Mouse (Mus musculus) Patski (cell line): ENCODE results near the gene Dnaaf2. TPM values are rescaled to one million over a fixed set of nuclear protein-coding genes. Genes with fewer than 3 reads are reported as not detected.
A peak's percentile ranks its signal among the peaks of the same experiment; 100 is the strongest.

ENCODE experiments used
- ATAC-seq: fragments of 100-300 bp; one replicate; pipeline ENCODE4 v1.8.0; 2021
- CTCF ChIA-PET: fragments of 350-600 bp; sonication (Branson Sonifier 250); formaldehyde crosslinking; loops from one replicate; lab custom pipeline; 2022; ENCODE audit warnings: inconsistent platforms; lab: Charles Lee
- POLR2A ChIA-PET: fragments of 350-600 bp; sonication (Branson Sonifier 250); formaldehyde crosslinking; loops from one replicate; lab custom pipeline; 2022; ENCODE audit warnings: antibody characterized with exemption, inconsistent platforms; lab: Charles Lee
- DNase-seq: peaks from one replicate; pipeline ENCODE4 v3.0.0-alpha.2; 2011; ENCODE audit warnings: low read depth, low spot score
- H3K27me3 ChIP-seq: fragments of 371-371 bp; one replicate; pipeline ENCODE4 v1.5.1; 2021
- CTCF ChIP-seq: fragments of 100-300 bp; IDR thresholded peaks from one replicate; pipeline ENCODE4 v1.5.1; 2021
- in situ Hi-C: fragments of 300-500 bp; cut with MboI; formaldehyde crosslinking; loops from 3 replicates; pipeline ENCODE4 v1.11.1; 2018; ENCODE audit warnings: low pct_unique_long_range_greater_than_20kb, mixed read lengths
- polyA plus RNA-seq: library from polyadenylated mRNA; unstranded; gene quantifications from one replicate; pipeline ENCODE4 v1.2.3, GENCODE M21; 2021

The Dnaaf2 gene
- polyA plus RNA-seq, 1 experiment from 2014 or later = 3.6 TPM

- no peak for ATAC-seq
- in situ Hi-C loops = no loop called here
- no peaks in the 10 kb centered on the region for H3K27me3 ChIP-seq
- ChIA-PET POLR2A (no interaction called here), CTCF (no interaction called here)
- no peak for DNase-seq
- TF ChIP-seq CTCF = no peak
These were observed 756 bp upstream of the Dnaaf2 start for GRCm38 (mm10) chr12:69198985-69199384.

GRCm38 (mm10) chr12:69197378-69198163 lies 658 bp downstream of the Dnaaf2 start:
- POLR2A ChIA-PET = interaction anchor here (1.4 kb wide), 1 partner anchor 13 kb away, joined by 6 read pairs; the partner anchor contains the start of genes Mgat2 and Rpl36al
- no peak for TF ChIP-seq CTCF
- no peaks in the 10 kb centered on the region for H3K27me3 ChIP-seq
- CTCF ChIA-PET = no interaction called here
- in situ Hi-C loops = no loop called here
- DNase-seq (no peak), ATAC-seq (peak; percentile 62)

GRCm38 (mm10) chr12:69196444-69197377 lies 1.5 kb downstream of the Dnaaf2 start, which contains the start of gene Gm49383:
Gene Gm49383 (minus strand): TSS chr12:69197104.
- ChIA-PET CTCF (no interaction called here), POLR2A (interaction anchor here (0.5 to 1.4 kb wide), 3 partner anchors 12 to 97 kb away, joined by 3 to 6 read pairs (median 5); partner anchors contain the start of genes Mgat2 and Rpl36al)
- no peak for DNase-seq
- ATAC-seq = peak; percentile 78
- TF ChIP-seq CTCF = no peak
- in situ Hi-C loops = no loop called here
- H3K27me3 ChIP-seq = no peaks in the 10 kb centered on the region

GRCm38 (mm10) chr12:69192637-69193036 lies 5.6 kb downstream of the Dnaaf2 start:
- ChIA-PET POLR2A (no interaction called here), CTCF (no interaction called here)
- no peaks in the 10 kb centered on the region for H3K27me3 ChIP-seq
- no peak for ATAC-seq
- in situ Hi-C loops = no loop called here
- no peak for TF ChIP-seq CTCF
- no peak for DNase-seq

GRCm38 (mm10) chr12:69191396-69191795 lies 6.8 kb downstream of the Dnaaf2 start:
- H3K27me3 ChIP-seq = no peaks in the 10 kb centered on the region
- TF ChIP-seq CTCF = no peak
- POLR2A ChIA-PET = no interaction called here
- DNase-seq = no peak
- CTCF ChIA-PET = no interaction called here
- no peak for ATAC-seq
- in situ Hi-C loops = no loop called here

- POLR2A ChIA-PET = no interaction called here
- no peaks in the 10 kb centered on the region for H3K27me3 ChIP-seq
- CTCF ChIA-PET = no interaction called here
- no peak for TF ChIP-seq CTCF
- DNase-seq = no peak
- no peak for ATAC-seq
- in situ Hi-C loops = no loop called here
These were observed 7.7 kb downstream of the Dnaaf2 start for GRCm38 (mm10) chr12:69190522-69190921.

- TF ChIP-seq CTCF = no peak
- ATAC-seq = no peak
- ChIA-PET CTCF (no interaction called here), POLR2A (no interaction called here)
- in situ Hi-C loops = no loop called here
- H3K27me3 ChIP-seq = no peaks in the 10 kb centered on the region
- no peak for DNase-seq
These were observed 8.2 kb downstream of the Dnaaf2 start for GRCm38 (mm10) chr12:69190074-69190473.

GRCm38 (mm10) chr12:69186811-69187471 lies 11.3 kb downstream of the Dnaaf2 start:
- in situ Hi-C loops = no loop called here
- no peak for DNase-seq
- no peaks in the 10 kb centered on the region for H3K27me3 ChIP-seq
- POLR2A ChIA-PET = no interaction called here
- no peak for ATAC-seq
- CTCF ChIA-PET = no interaction called here
- TF ChIP-seq CTCF = no peak

- TF ChIP-seq CTCF = no peak
- H3K27me3 ChIP-seq = no peaks in the 10 kb centered on the region
- DNase-seq (no peak), ATAC-seq (no peak)
- ChIA-PET CTCF (no interaction called here), POLR2A (interaction anchor here (1.6 kb wide), 1 partner anchor 12 kb away, joined by 6 read pairs; the partner anchor contains the start of gene Gm49383)
- in situ Hi-C loops = no loop called here
These were observed 12.9 kb downstream of the Dnaaf2 start for GRCm38 (mm10) chr12:69185371-69185770.
